Mouse (Mus musculus) CH12.LX (cell line): ENCODE data around the gene Spata25. TPM values are rescaled to one million over a fixed set of nuclear protein-coding genes. Genes with fewer than 3 reads are reported as not detected.

Experiments
- DNase-seq: peaks from one replicate; pipeline ENCODE4 v3.0.0-alpha.2; 2013; ENCODE audit errors: extremely low read depth
- H3K27ac ChIP-seq: 2 replicates; pipeline ENCODE4 v1.5.1; 2012; ENCODE audit warnings: low read depth, mild to moderate bottlenecking, control low read depth, moderate library complexity; ENCODE audit not compliant: insufficient read depth
- H3K27me3 ChIP-seq: replicated peaks from 2 replicates; pipeline ENCODE3; 2012; ENCODE audit warnings: inconsistent platforms
- H3K36me3 ChIP-seq, 2 experiments: replicated peaks in 1 of 2; 2 replicates each; pipeline versions ENCODE3 to v1.6.1; 2012; ENCODE audit warnings: inconsistent platforms in 1 of 2, low read length in 1 of 2, mild to moderate bottlenecking in 1 of 2, mixed read lengths in 1 of 2, moderate library complexity in 1 of 2; ENCODE audit not compliant: control insufficient read depth in 1 of 2, insufficient read depth in 1 of 2
- H3K4me1 ChIP-seq, 2 experiments: 2 replicates each; pipeline ENCODE4 v1.6.1; 2012; ENCODE audit warnings: inconsistent platforms in 1 of 2, moderate library complexity in 1 of 2; ENCODE audit not compliant: insufficient read depth in 2 of 2, control insufficient read depth in 1 of 2
- H3K4me2 ChIP-seq: 2 replicates; pipeline ENCODE4 v1.6.1; 2012; ENCODE audit warnings: low read depth, mild to moderate bottlenecking, control low read depth; ENCODE audit not compliant: poor library complexity, insufficient read depth, severe bottlenecking
- H3K4me3 ChIP-seq, 3 experiments: fragments of 150-350 bp in 1 of 3; sonication (generic) in 1 of 3; replicated peaks in 1 of 3; 2 replicates each; pipeline versions ENCODE3 to v1.5.1; 2011 to 2012; ENCODE audit warnings: low read depth in 2 of 3, low read length in 2 of 3, mild to moderate bottlenecking in 2 of 3, moderate library complexity in 2 of 3, control low read depth in 1 of 3, improper control_type of control experiment in 1 of 3, inconsistent platforms in 1 of 3, mixed read lengths in 1 of 3; ENCODE audit not compliant: poor library complexity in 1 of 3
- H3K79me2 ChIP-seq: replicated peaks from 2 replicates; pipeline ENCODE4 v1.6.1; 2012; ENCODE audit warnings: mild to moderate bottlenecking, moderate library complexity; ENCODE audit not compliant: control insufficient read depth, poor library complexity, insufficient read depth, severe bottlenecking; ENCODE audit errors: extremely low read depth
- H3K9ac ChIP-seq: 2 replicates; pipeline ENCODE4 v1.6.1; 2012; ENCODE audit warnings: low read depth, mild to moderate bottlenecking, control low read depth, moderate library complexity; ENCODE audit not compliant: insufficient read depth
- H3K9me3 ChIP-seq: replicated peaks from 2 replicates; pipeline ENCODE3; 2012; ENCODE audit warnings: low read length, inconsistent platforms, mixed read lengths
- BHLHE40 ChIP-seq: IDR thresholded peaks from 2 replicates; pipeline ENCODE4 v1.6.1; 2011; ENCODE audit warnings: mild to moderate bottlenecking, low read depth, low read length, improper control_type of control experiment
- CHD1 ChIP-seq: IDR thresholded peaks from 2 replicates; pipeline ENCODE4 v1.6.1; 2012; ENCODE audit warnings: low read depth, low read length, improper control_type of control experiment, inconsistent platforms
- CHD2 ChIP-seq: IDR thresholded peaks from 2 replicates; pipeline ENCODE4 v1.6.1; 2011; ENCODE audit warnings: low read length, improper control_type of control experiment
- ELF1 ChIP-seq: IDR thresholded peaks from 2 replicates; pipeline ENCODE4 v1.6.1; 2014; ENCODE audit warnings: low read depth, mild to moderate bottlenecking, inconsistent platforms, low read length, improper control_type of control experiment
- EP300 ChIP-seq: IDR thresholded peaks from 2 replicates; pipeline ENCODE4 v1.6.1; 2011; ENCODE audit warnings: low read length, improper control_type of control experiment
- ETS1 ChIP-seq: conservative IDR thresholded peaks from 2 replicates; pipeline ENCODE4 v1.6.1; 2012; ENCODE audit warnings: low read depth, mild to moderate bottlenecking, inconsistent platforms, low read length, improper control_type of control experiment, moderate library complexity
- IRF4 ChIP-seq: IDR thresholded peaks from 2 replicates; pipeline ENCODE4 v1.6.1; 2014; ENCODE audit warnings: low read depth, mild to moderate bottlenecking, inconsistent platforms, low read length, improper control_type of control experiment
- JUN ChIP-seq: IDR thresholded peaks from 2 replicates; pipeline ENCODE4 v1.6.1; 2011; ENCODE audit warnings: low read depth, mild to moderate bottlenecking, low read length, improper control_type of control experiment, moderate library complexity; ENCODE audit not compliant: insufficient read depth
- JUND ChIP-seq: conservative IDR thresholded peaks from 2 replicates; pipeline ENCODE4 v1.6.1; 2011; ENCODE audit warnings: low read depth, low read length, improper control_type of control experiment
- MAFK ChIP-seq: IDR thresholded peaks from 2 replicates; pipeline ENCODE4 v1.6.1; 2011; ENCODE audit warnings: low read length, improper control_type of control experiment; ENCODE audit not compliant: insufficient replicate concordance
- MAX ChIP-seq: IDR thresholded peaks from 2 replicates; pipeline ENCODE4 v1.6.1; 2011; ENCODE audit warnings: low read length, improper control_type of control experiment
- MAZ ChIP-seq: IDR thresholded peaks from 2 replicates; pipeline ENCODE4 v1.6.1; 2012; ENCODE audit warnings: low read depth, mild to moderate bottlenecking, inconsistent platforms, low read length, improper control_type of control experiment, moderate library complexity
- MEF2A ChIP-seq: IDR thresholded peaks from 2 replicates; pipeline ENCODE4 v1.6.1; 2014; ENCODE audit warnings: low read depth, mild to moderate bottlenecking, inconsistent platforms, low read length, improper control_type of control experiment, borderline replicate concordance
- MXI1 ChIP-seq: IDR thresholded peaks from 2 replicates; pipeline ENCODE4 v1.6.1; 2011; ENCODE audit warnings: mild to moderate bottlenecking, low read depth, low read length, improper control_type of control experiment
- NELFE ChIP-seq: IDR thresholded peaks from 2 replicates; pipeline ENCODE4 v1.6.1; 2011; ENCODE audit warnings: low read depth, low read length, improper control_type of control experiment
- NRF1 ChIP-seq: IDR thresholded peaks from 2 replicates; pipeline ENCODE4 v1.6.1; 2014; ENCODE audit warnings: low read depth, mild to moderate bottlenecking, inconsistent platforms, low read length, improper control_type of control experiment, moderate library complexity
- POLR2AphosphoS2 ChIP-seq: IDR thresholded peaks from 2 replicates; pipeline ENCODE4 v1.6.1; 2011; ENCODE audit warnings: low read depth, low read length, improper control_type of control experiment
- RAD21 ChIP-seq: IDR thresholded peaks from 2 replicates; pipeline ENCODE4 v1.6.1; 2011; ENCODE audit warnings: low read depth, mild to moderate bottlenecking, low read length, improper control_type of control experiment, moderate library complexity
- RCOR1 ChIP-seq: conservative IDR thresholded peaks from 2 replicates; pipeline ENCODE4 v1.6.1; 2012; ENCODE audit warnings: low read depth, mild to moderate bottlenecking, inconsistent platforms, low read length, improper control_type of control experiment
- SIN3A ChIP-seq: IDR thresholded peaks from 2 replicates; pipeline ENCODE4 v1.6.1; 2012; ENCODE audit warnings: low read length, improper control_type of control experiment, inconsistent platforms
- SMC3 ChIP-seq: IDR thresholded peaks from 2 replicates; pipeline ENCODE4 v1.6.1; 2011; ENCODE audit warnings: low read depth, low read length, improper control_type of control experiment
- TBP ChIP-seq: conservative IDR thresholded peaks from 2 replicates; pipeline ENCODE4 v1.6.1; 2011; ENCODE audit warnings: low read depth, low read length, improper control_type of control experiment
- TCF12 ChIP-seq: IDR thresholded peaks from 2 replicates; pipeline ENCODE4 v1.6.1; 2014; ENCODE audit warnings: low read depth, mild to moderate bottlenecking, inconsistent platforms, low read length, improper control_type of control experiment
- UBTF ChIP-seq: IDR thresholded peaks from 2 replicates; pipeline ENCODE4 v1.6.1; 2012; ENCODE audit warnings: low read depth, mild to moderate bottlenecking, inconsistent platforms, low read length, improper control_type of control experiment, moderate library complexity
- USF1 ChIP-seq: IDR thresholded peaks from 2 replicates; pipeline ENCODE4 v1.6.1; 2014; ENCODE audit warnings: low read depth, mild to moderate bottlenecking, inconsistent platforms, low read length, improper control_type of control experiment
- ZMIZ1 ChIP-seq: IDR thresholded peaks from 2 replicates; pipeline ENCODE4 v1.6.1; 2012; ENCODE audit warnings: low read depth, mild to moderate bottlenecking, inconsistent platforms, low read length, improper control_type of control experiment
- dilution Hi-C: fragments of 300-500 bp; cut with MboI; formaldehyde crosslinking; loops from 2 replicates; pipeline ENCODE4 v1.14.3; 2020; ENCODE audit warnings: low sequenced_read_pairs; ENCODE audit not compliant: extremely low pct_unique_long_range_greater_than_20kb, extremely low pct_ligation_motif_present
- in situ Hi-C: fragments of 300-500 bp; cut with MboI; formaldehyde crosslinking; loops from 3 replicates; pipeline ENCODE4 v1.14.3; 2019; ENCODE audit warnings: low sequenced_read_pairs, low pct_ligation_motif_present, low pct_unique_long_range_greater_than_20kb, mixed read lengths
- polyA plus RNA-seq: library from polyadenylated mRNA; unstranded; fragments of >175 nt; gene quantifications from 2 replicates; pipeline ENCODE4 v1.2.1, GENCODE M21; 2012; ENCODE audit warnings: low read depth; ENCODE audit not compliant: insufficient read length
- total RNA-seq, 2 experiments: library from RNA; depleted of rRNA; stranded (reverse); fragments of 300-350 nt in 1 of 2; fragments of >200 nt in 1 of 2; gene quantifications; 2 replicates each; pipeline ENCODE4 v1.2.3; 2012 to 2014

Gene Spata25
- total and polyA plus RNA-seq, 3 experiments: not detected

DNA sequence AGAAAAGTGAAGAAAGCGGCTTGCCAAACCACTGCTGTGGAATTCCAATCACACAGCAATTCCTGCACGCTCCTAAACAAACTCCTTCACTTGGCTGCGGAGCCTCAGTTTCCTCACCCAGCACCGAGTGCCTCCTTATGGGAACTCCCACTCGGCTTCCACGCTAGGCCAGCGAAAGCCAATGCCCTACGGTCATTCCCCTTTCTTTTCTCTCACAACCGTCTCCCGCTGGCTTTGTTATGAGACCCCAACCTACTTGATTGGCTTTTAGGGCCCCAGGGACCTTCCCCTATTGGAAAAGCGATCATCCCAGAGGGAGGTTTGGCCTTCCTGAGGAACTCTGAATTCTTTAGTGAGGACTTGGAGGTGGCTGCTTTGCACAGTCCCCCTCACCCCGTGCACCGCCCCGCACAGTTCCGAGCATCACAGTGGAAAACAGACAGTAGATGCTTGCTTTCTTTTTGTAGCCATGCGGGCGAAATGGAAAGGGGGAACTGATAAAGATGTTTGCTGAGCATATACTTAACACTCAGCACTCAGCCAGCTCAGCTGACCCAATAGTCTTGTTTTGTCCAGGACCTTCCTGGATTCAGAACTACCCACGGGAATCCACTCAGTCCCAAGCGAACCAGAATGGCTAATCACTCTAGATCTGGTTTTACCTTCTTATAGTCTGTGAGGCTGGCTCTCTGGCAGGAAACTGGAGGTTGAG, 29.7 kb upstream of the Spata25 start:
- in situ Hi-C loops: no loop called here

GRCm38 (mm10) chr2:164857101-164857821, 28.9 kb upstream of the Spata25 start, which contains the start of gene Pltp:
Gene Pltp (minus strand): TSS chr2:164857711.
- 0 out of 2 replicates have a peak within 1 kb of the TSS, but pooled peaks have one; percentile 7 for H3K9ac ChIP-seq
- no peaks in the 10 kb centered on the region for H3K79me2 ChIP-seq
- no peaks in the 10 kb centered on the region for H3K9me3 ChIP-seq
- in situ Hi-C loops: no loop called here
- no peaks in the 10 kb centered on the region for H3K36me3 ChIP-seq
- DNase-seq: peak; percentile 59
- peak within 1 kb of the TSS; percentile 49 for H3K4me2 ChIP-seq
- peaks cover 19% of the 10 kb centered on the region for H3K27me3 ChIP-seq
- no peak within 1 kb of the TSS for H3K27ac ChIP-seq
- dilution Hi-C loops: no loop called here
- H3K4me1 ChIP-seq: peaks cover 0 to 36% of the 10 kb centered on the region in 2 experiments; a peak in 3 of 4 replicates
- no peak for TF ChIP-seq RCOR1
- TF ChIP-seq MAX: peak; percentile 20; the same call in 1 of the 2 replicates
- TF ChIP-seq NELFE: no peak
- TF ChIP-seq MAFK: peak; percentile 30; the same call in 1 of the 2 replicates
- peak; percentile 75 for TF ChIP-seq CHD2
- no peak for TF ChIP-seq ZMIZ1
- no peak for TF ChIP-seq NRF1
- TF ChIP-seq MEF2A: peak; percentile 55
- no peak for TF ChIP-seq JUND
- TF ChIP-seq CHD1: peak; percentile 98
- peak; percentile 46 for TF ChIP-seq ETS1
- no peak for TF ChIP-seq POLR2AphosphoS2
- TF ChIP-seq MAZ: no peak
- TF ChIP-seq TBP: no peak
- no peak for TF ChIP-seq SMC3
- peak; percentile 48; the same call in 1 of the 2 replicates for TF ChIP-seq SIN3A
- TF ChIP-seq MXI1: peak; percentile 40
- peak; percentile 62 for TF ChIP-seq USF1
- peak; percentile 16; the same call in 1 of the 2 replicates for TF ChIP-seq EP300
- no peak for TF ChIP-seq ELF1
- peak; percentile 27; the same call in 1 of the 2 replicates for TF ChIP-seq IRF4
- TF ChIP-seq UBTF: no peak
- TF ChIP-seq RAD21: no peak
- peak; percentile 67 for TF ChIP-seq BHLHE40
- TF ChIP-seq TCF12: peak; percentile 47; the same call in 1 of the 2 replicates
- TF ChIP-seq, all 38 proteins: peak for 13
- H3K4me3 ChIP-seq: peak within 1 kb of the TSS; percentile 46 to 57 (median 47)

More for the DNA sequence above, 29.7 kb upstream of the Spata25 start:
- H3K4me3 ChIP-seq: peak overlapping the region in 1 of 3 experiments; percentile 57
- no peak overlapping the region for H3K9ac ChIP-seq
- peaks cover 19% of the 10 kb centered on the region for H3K27me3 ChIP-seq
- DNase-seq: no peak
- H3K9me3 ChIP-seq: no peaks in the 10 kb centered on the region
- TF ChIP-seq IRF4 (peak; percentile 19; the same call in 1 of the 2 replicates), JUN (no peak)
- TF ChIP-seq, all 38 proteins: peak for 1
- dilution Hi-C loops: no loop called here
- peak overlapping the region; percentile 49 for H3K4me2 ChIP-seq
- peaks cover 0 to 43% of the 10 kb centered on the region in 2 experiments; a peak in 3 of 4 replicates for H3K4me1 ChIP-seq
- H3K27ac ChIP-seq: no peak overlapping the region
- H3K36me3 ChIP-seq: no peaks in the 10 kb centered on the region
- H3K79me2 ChIP-seq: no peaks in the 10 kb centered on the region
